ENCODE assay signal across 8 mouse cellular contexts in the genomic region with DNA sequence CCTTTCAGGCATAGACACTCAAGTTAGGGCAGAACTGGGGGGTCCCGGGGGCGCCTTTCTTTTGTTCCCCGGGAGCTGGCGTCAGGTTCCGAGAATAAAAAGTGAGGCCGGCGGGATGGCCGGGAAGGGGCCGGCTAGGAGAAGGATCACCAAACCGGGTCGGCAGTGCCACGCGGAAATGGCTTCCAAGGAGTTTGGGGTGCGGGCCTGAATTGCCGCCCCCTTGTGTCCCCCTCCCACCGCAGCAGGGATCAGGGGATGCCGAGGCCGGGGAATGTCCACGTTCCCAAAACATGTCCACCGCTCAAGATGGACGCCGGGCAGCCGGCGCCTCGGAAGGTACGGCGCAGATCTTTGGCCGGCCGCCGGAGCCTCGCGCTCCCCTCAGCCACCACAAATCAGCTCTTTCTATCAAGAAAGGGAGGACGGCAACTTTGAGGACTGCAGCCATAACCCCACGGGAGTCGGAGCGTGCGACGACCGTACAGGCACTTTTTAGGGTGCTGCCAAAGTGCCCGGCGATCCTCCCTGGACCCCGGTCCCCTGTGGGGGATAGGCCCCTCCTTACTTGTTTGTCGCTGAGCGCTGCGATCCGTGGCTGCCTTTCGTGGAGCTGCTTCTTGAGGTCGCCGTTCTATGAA. TPM values are rescaled to one million over a fixed set of nuclear protein-coding genes. Genes with fewer than 3 reads are reported as not detected.
DNase-seq lines count a peak whose midpoint lies in the region; ATAC-seq and TF ChIP-seq lines count a peak whose summit lies in the region.

No protein-coding gene starts in this region.

- peak overlapping the region; percentile 96 for H3K4me2 ChIP-seq in hindbrain, embryonic 14.5 days (replicated peaks)
- peak overlapping the region; percentile 83 for H3K4me2 ChIP-seq in liver, embryonic 12.5 days

- H3K9ac ChIP-seq in hindbrain, embryonic 14.5 days = peak overlapping the region; percentile 88
- H3K9ac ChIP-seq in liver, embryonic 12.5 days = no peak overlapping the region

- H3K4me1 ChIP-seq in hindbrain, embryonic 14.5 days (replicated peaks; ENCODE audit: control insufficient read depth, insufficient read depth, low read length) = peaks cover 37% of the 10 kb centered on the region
- peaks cover 36% of the 10 kb centered on the region for H3K4me1 ChIP-seq in liver, embryonic 12.5 days
- H3K4me1 ChIP-seq in small intestine, adult 2 months (ENCODE audit: control insufficient read depth, insufficient read depth, insufficient read length, low read length) = peaks cover 18% of the 10 kb centered on the region

- peak overlapping the region; percentile 97 for H3K27ac ChIP-seq in layer of hippocampus, adult 2 months
- peak overlapping the region; percentile 96 for H3K27ac ChIP-seq in hindbrain, embryonic 14.5 days
- no peak overlapping the region for H3K27ac ChIP-seq in liver, embryonic 12.5 days
- no peak overlapping the region for H3K27ac ChIP-seq in small intestine, adult 2 months (ENCODE audit: insufficient read depth, low read depth, low read length)

- peak; percentile 7; the same call in 1 of the 2 replicates for ATAC-seq in hindbrain, embryonic 14.5 days (ENCODE audit: low FRiP score)
- ATAC-seq in liver, embryonic 12.5 days = no peak

- DNase-seq in layer of hippocampus, adult 2 months (ENCODE audit: low spot score in 2 of 2) = no peak
- DNase-seq in layer of hippocampus, postnatal 25 days (ENCODE audit: extremely low spot score in 1 of 2, low spot score in 1 of 2) = no peak
- DNase-seq in MN1 (ENCODE audit: low spot score) = peak; percentile 32
- peak; percentile 41 for DNase-seq in embryo, embryonic 10 days (ENCODE audit: low spot score)
- no peak for DNase-seq in hindbrain, embryonic 14.5 days (ENCODE audit: low spot score)
- DNase-seq in natural killer cell, adult 2 months (ENCODE audit: low spot score in 2 of 2) = no peak

- H3K9me3 ChIP-seq in hindbrain, embryonic 14.5 days (ENCODE audit: control insufficient read depth, low read length) = no peaks in the 10 kb centered on the region
- no peaks in the 10 kb centered on the region for H3K9me3 ChIP-seq in liver, embryonic 12.5 days (replicated peaks)

- H3K27me3 ChIP-seq in hindbrain, embryonic 14.5 days (ENCODE audit: control insufficient read depth, insufficient read depth, low read length) = no peaks in the 10 kb centered on the region
- peaks cover 92% of the 10 kb centered on the region for H3K27me3 ChIP-seq in liver, embryonic 12.5 days (replicated peaks)
- H3K27me3 ChIP-seq in small intestine, adult 2 months (ENCODE audit: control insufficient read depth, insufficient read depth, low read length) = 0 out of 2 replicates have a peak, but pooled peaks cover 10% of the 10 kb centered on the region

- peak overlapping the region; percentile 71 for H3K4me3 ChIP-seq in layer of hippocampus, adult 2 months
- H3K4me3 ChIP-seq in hindbrain, embryonic 14.5 days (replicated peaks; ENCODE audit: low read length) = peak overlapping the region; percentile 76
- peak overlapping the region; percentile 61 for H3K4me3 ChIP-seq in liver, embryonic 12.5 days
- peak overlapping the region; percentile 72 for H3K4me3 ChIP-seq in small intestine, adult 2 months (ENCODE audit: low read depth, low read length)

- no peak for TF ChIP-seq CTCF in layer of hippocampus, adult 2 months (conservative IDR thresholded peaks at IDR 0.05)
- no peak for TF ChIP-seq CTCF in small intestine, adult 2 months (IDR thresholded peaks at IDR 0.05; ENCODE audit: extremely low read depth, insufficient read length, insufficient replicate concordance, low read depth, low read length)

- no peak for TF ChIP-seq POLR2A in small intestine, adult 2 months (IDR thresholded peaks at IDR 0.05; ENCODE audit: low read depth, low read length)

- under 1% methylated on average over 49 of the region's 49 CpGs for WGBS in hindbrain, embryonic 14.5 days
- 1% methylated on average over 49 of the region's 49 CpGs for WGBS in liver, embryonic 12.5 days (ENCODE audit: insufficient replicate concordance)
- WGBS in small intestine, adult 2 months = under 1% methylated on average over 49 of the region's 49 CpGs

- H3K36me3 ChIP-seq in hindbrain, embryonic 14.5 days (replicated peaks; ENCODE audit: control insufficient read depth, insufficient read depth) = no peaks in the 10 kb centered on the region
- no peaks in the 10 kb centered on the region for H3K36me3 ChIP-seq in liver, embryonic 12.5 days
- H3K36me3 ChIP-seq in small intestine, adult 2 months (ENCODE audit: control insufficient read depth, insufficient read depth, low read length) = no peaks in the 10 kb centered on the region

RNA-seq across cellular contexts. Expression of gene Phf21b, which starts 1.6 kb away (rescaled TPM):
- total RNA-seq in layer of hippocampus, adult 2 months (2021) = 10 to 100 TPM in 1 of 2 experiments, 1 to 10 TPM in 1; 8.8 to 11.9 TPM
- 10 to 100 TPM in 1 of 2 experiments, 1 to 10 TPM in 1; 6.4 to 10.1 TPM for total RNA-seq in layer of hippocampus, postnatal 25 days (2021)
- polyA plus RNA-seq in hindbrain, embryonic 14.5 days (2014; fragmentation: Nextera tagmentation; extraction: Ambion mirVana) = 5.8 and 8.8 TPM in 2 replicates
- polyA plus RNA-seq in liver, embryonic 12.5 days (2016; fragmentation: Nextera tagmentation; extraction: Ambion mirVana) = 0.04 and 0.06 TPM in 2 replicates
- polyA plus RNA-seq in small intestine, adult 2 months (2012; rRNA removed) = 2.1 and 5.1 TPM in 2 replicates

Comparison
In these comparisons a context has a peak if more than half of its experiments do, and no peak if none do; other contexts are left out.
1. DNase-seq: peak in MN1 (single experiment) and embryo, embryonic 10 days (single experiment); none in layer of hippocampus, adult 2 months (0 of 2), layer of hippocampus, postnatal 25 days (0 of 2), hindbrain, embryonic 14.5 days (single experiment) and natural killer cell, adult 2 months (0 of 2).
2. H3K27ac ChIP-seq: peak in layer of hippocampus, adult 2 months (single experiment) and hindbrain, embryonic 14.5 days (single experiment); none in liver, embryonic 12.5 days (single experiment) and small intestine, adult 2 months (single experiment).
3. Peak in every context shown above with its lines, with median percentiles within 50 percentile points of each other: H3K4me3 ChIP-seq.